Mouse (Mus musculus) limb, embryonic 13.5 days (tissue): Measurements from ENCODE around the gene Kmt2c. TPM values are rescaled to one million over a fixed set of nuclear protein-coding genes. Genes with fewer than 3 reads are reported as not detected.
A peak's percentile ranks its signal among the peaks of the same experiment; 100 is the strongest.
"Not testable (repeated sequence)": the region's sequence is repeated elsewhere in the genome, so short reads cannot be mapped to it uniquely, and the experiment has no call there.

Experiments
- ATAC-seq: fragments of 200-750 bp; cut with Nextera tagmentation; 2 replicates; pipeline ENCODE4 v1.8.0; 2017; ENCODE audit warnings: low read depth, moderate number of reproducible peaks, moderate TSS enrichment; ENCODE audit not compliant: low FRiP score
- H3K27ac ChIP-seq: fragments of 300-500 bp; sonication (generic); 2 replicates; pipeline ENCODE4 v1.5.1; 2015; ENCODE audit warnings: inconsistent platforms, mild to moderate bottlenecking, moderate library complexity
- H3K27me3 ChIP-seq: fragments of 300-500 bp; sonication (generic); 2 replicates; pipeline ENCODE4 v1.6.1; 2015; ENCODE audit warnings: mild to moderate bottlenecking, inconsistent platforms
- H3K36me3 ChIP-seq: fragments of 300-500 bp; sonication (generic); 2 replicates; pipeline ENCODE4 v1.6.1; 2015; ENCODE audit warnings: inconsistent platforms, mild to moderate bottlenecking, moderate library complexity
- H3K4me1 ChIP-seq: fragments of 300-500 bp; sonication (generic); 2 replicates; pipeline ENCODE4 v1.6.1; 2015; ENCODE audit warnings: inconsistent platforms
- H3K4me2 ChIP-seq: fragments of 300-500 bp; sonication (generic); replicated peaks from 2 replicates; pipeline ENCODE4 v1.6.1; 2015; ENCODE audit warnings: inconsistent platforms, mild to moderate bottlenecking, moderate library complexity
- H3K4me3 ChIP-seq: fragments of 300-500 bp; sonication (generic); 2 replicates; pipeline ENCODE4 v1.5.1; 2015; ENCODE audit warnings: moderate library complexity, mild to moderate bottlenecking, inconsistent platforms
- H3K9ac ChIP-seq: fragments of 300-500 bp; sonication (generic); 2 replicates; pipeline ENCODE4 v1.6.1; 2015; ENCODE audit warnings: mild to moderate bottlenecking, inconsistent platforms
- H3K9me3 ChIP-seq: fragments of 300-500 bp; sonication (generic); 2 replicates; pipeline ENCODE4 v1.6.1; 2016; ENCODE audit warnings: inconsistent platforms
- WGBS: fragments of 180-500 bp; shearing (Covaris S2); methylation state at CpG from one replicate; pipeline ENCODE4 v1.1.7; 2015; 5-methylcytosine and 5-hydroxymethylcytosine counted together
- polyA plus RNA-seq: library from polyadenylated mRNA; unstranded; fragments of >200 nt; fragmentation: Nextera tagmentation; extraction: Ambion mirVana; gene quantifications from 2 replicates; pipeline ENCODE4 v1.2.1, GENCODE M21; 2015

Gene Kmt2c
- polyA plus RNA-seq, 1 experiment from 2014 or later = 15.0 TPM

- ATAC-seq = no peak
- Histone ChIP-seq H3K4me2 (no peak overlapping the region), H3K27me3 (no peaks in the 10 kb centered on the region), H3K4me3 (no peak overlapping the region), H3K9me3 (no peaks in the 10 kb centered on the region), H3K27ac (no peak overlapping the region), H3K4me1 (0 out of 2 replicates have a peak, but pooled peaks cover 1% of the 10 kb centered on the region), H3K36me3 (peaks cover 83% of the 10 kb centered on the region), H3K9ac (no peak overlapping the region)
- WGBS = 82% methylated on average over 2 of the region's 2 CpGs
Observed at GRCm38 (mm10) chr5:25252423-25252822, 246.2 kb downstream of the Kmt2c start.

- 84% methylated on average over 3 of the region's 3 CpGs for whole genome bisulfite sequencing
- 0 out of 2 replicates have a peak, but pooled peaks cover 4% of the 10 kb centered on the region for H3K4me1 ChIP-seq
Observed at GRCm38 (mm10) chr5:25247036-25247435, 251.5 kb downstream of the Kmt2c start.

DNA sequence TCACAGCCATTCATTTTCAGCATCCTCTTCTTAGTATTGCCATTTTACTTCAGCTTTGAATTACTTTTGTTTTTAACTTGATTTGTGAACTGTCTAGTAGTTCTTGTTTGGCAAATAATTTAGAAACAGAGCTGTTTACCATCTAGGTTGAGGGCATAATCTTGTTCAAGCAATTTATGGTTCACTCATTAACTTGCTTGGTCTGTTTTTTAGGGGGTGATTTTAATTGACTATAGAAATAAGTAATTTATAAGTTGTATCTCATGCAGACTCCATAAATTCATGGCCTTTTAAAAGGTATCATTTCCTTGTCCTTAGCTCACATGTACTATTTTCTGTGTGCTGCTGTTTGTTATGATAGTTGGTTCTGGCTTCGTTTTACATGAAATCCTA, 252.1 kb downstream of the Kmt2c start:
- no peaks in the 10 kb centered on the region for H3K27me3 ChIP-seq
- WGBS = 85% methylated on average over 1 of the region's 1 CpGs
- no peak overlapping the region for H3K4me3 ChIP-seq
- 0 out of 2 replicates have a peak, but pooled peaks cover 4% of the 10 kb centered on the region for H3K4me1 ChIP-seq
- no peak overlapping the region for H3K27ac ChIP-seq
- H3K9ac ChIP-seq = no peak overlapping the region
- peaks cover 47% of the 10 kb centered on the region for H3K36me3 ChIP-seq
- no peak for ATAC-seq
- H3K9me3 ChIP-seq = no peaks in the 10 kb centered on the region
- no peak overlapping the region for H3K4me2 ChIP-seq

More at GRCm38 (mm10) chr5:25247036-25247435, 251.5 kb downstream of the Kmt2c start:
- Histone ChIP-seq H3K4me3 (no peak overlapping the region), H3K36me3 (peaks cover 48% of the 10 kb centered on the region), H3K27me3 (no peaks in the 10 kb centered on the region), H3K9ac (no peak overlapping the region), H3K9me3 (no peaks in the 10 kb centered on the region), H3K4me2 (no peak overlapping the region), H3K27ac (no peak overlapping the region)
- no peak for ATAC-seq

GRCm38 (mm10) chr5:25245806-25246472, 252.6 kb downstream of the Kmt2c start:
- H3K4me1 ChIP-seq = 0 out of 2 replicates have a peak, but pooled peaks cover 4% of the 10 kb centered on the region
- no peaks in the 10 kb centered on the region for H3K9me3 ChIP-seq
- H3K9ac ChIP-seq = no peak overlapping the region
- no peak for ATAC-seq
- H3K27me3 ChIP-seq = no peaks in the 10 kb centered on the region
- no peak overlapping the region for H3K4me3 ChIP-seq
- no peak overlapping the region for H3K4me2 ChIP-seq
- 77% methylated on average over 10 of the region's 10 CpGs for WGBS
- no peak overlapping the region for H3K27ac ChIP-seq
- peaks cover 42% of the 10 kb centered on the region for H3K36me3 ChIP-seq

DNA sequence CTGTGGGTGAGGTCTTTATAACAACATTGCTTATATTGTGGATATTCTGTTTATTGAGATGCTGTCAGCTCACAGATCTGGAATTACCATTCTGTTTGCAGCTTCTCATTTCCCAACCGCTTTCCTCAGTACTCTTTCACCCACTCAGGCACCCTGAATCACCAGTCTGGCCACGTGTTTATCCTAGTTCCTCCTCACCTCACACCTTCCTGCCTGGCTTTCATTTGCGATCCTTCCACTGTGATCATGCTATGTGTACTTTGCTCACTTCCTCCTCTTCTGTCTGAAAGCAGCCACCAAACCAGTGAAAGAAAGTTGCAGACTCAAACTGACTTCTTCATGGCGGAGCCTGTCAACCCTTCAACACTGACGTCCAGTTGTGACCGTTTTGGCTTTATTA, 255.5 kb downstream of the Kmt2c start:
- no peak overlapping the region for H3K27ac ChIP-seq
- H3K4me1 ChIP-seq = 0 out of 2 replicates have a peak, but pooled peaks cover 4% of the 10 kb centered on the region
- H3K36me3 ChIP-seq = peaks cover 21% of the 10 kb centered on the region
- H3K4me3 ChIP-seq = no peak overlapping the region
- H3K9me3 ChIP-seq = no peaks in the 10 kb centered on the region
- WGBS = 90% methylated on average over 6 of the region's 6 CpGs
- ATAC-seq = no peak
- no peak overlapping the region for H3K4me2 ChIP-seq
- no peaks in the 10 kb centered on the region for H3K27me3 ChIP-seq
- H3K9ac ChIP-seq = no peak overlapping the region

DNA sequence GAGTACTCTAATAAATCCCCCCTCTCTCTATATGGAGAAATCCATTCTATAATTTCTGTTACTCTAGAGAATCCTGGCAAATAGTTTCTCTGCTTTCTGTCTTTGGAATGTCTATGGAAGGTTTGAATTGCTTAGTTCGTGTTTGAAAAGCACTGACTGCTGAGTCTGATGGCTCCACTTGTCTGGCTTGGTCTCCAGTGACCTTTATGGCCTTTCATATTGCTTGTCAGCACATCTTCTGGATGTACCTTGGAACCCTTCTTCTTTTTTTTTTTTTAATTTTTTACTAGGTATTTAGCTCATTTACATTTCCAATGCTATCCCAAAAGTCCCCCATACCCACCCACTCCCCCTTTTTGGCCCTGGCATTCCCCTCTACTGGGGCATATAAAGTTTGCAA, 274.2 kb downstream of the Kmt2c start:
- H3K9me3 ChIP-seq, H3K4me1 ChIP-seq, H3K27ac ChIP-seq, ATAC-seq, H3K9ac ChIP-seq, H3K4me3 ChIP-seq, H3K27me3 ChIP-seq, H3K4me2 ChIP-seq: not testable (repeated sequence)
- peaks cover 14% of the 10 kb centered on the region for H3K36me3 ChIP-seq
- WGBS = 92% methylated on average over 1 of the region's 1 CpGs

DNA sequence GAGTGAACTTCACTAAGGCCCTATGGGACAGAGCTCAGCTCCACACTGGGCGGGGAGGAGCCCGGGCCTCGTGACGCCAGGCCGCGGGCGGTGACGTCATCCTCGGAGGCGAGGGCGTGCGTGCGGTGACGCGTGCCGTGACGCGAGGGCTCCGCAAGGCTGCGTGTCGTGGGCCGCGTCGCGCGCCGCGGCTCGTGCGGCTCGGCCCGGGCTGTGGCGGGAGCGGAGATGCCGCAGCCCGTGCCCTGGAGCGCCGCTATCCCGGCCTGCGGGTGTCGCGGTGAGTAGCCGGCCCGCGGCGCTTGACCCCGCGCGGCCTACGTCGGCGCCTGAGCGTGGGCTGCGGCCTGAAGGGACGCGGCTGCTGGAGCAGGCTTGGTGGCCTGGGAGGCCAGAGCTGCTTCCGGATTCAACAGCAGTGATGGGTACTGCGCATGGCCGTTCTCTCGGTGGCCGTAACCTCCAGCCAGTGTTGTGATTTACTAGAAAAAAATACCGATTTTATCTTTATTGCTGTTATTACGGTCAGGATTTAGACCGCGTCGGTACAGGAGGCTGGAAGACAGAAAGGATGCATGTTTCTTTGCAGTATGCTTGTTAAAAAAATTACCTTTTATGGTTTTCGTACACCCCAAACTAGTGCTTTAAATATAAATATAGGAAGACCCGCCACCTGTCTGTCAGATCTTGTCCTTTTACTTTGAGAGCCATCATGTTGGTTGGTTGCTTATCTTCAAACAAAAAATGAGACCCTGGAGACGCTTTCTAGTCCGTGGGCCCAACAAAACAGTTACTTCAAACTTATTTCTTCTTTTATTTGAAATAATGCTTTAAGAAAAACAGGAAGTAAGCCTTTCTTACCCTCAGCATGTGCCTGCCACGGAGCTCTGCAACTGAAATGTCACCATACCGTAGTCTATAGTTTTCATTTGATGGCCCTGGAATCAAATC, 275.6 kb downstream of the Kmt2c start, which contains the start of gene E130116L18Rik:
Gene E130116L18Rik, minus strand, starts transcription at position 402 of the 951 bp plus-strand sequence.
- Histone ChIP-seq H3K4me1 (peaks cover 8% of the 10 kb centered on the region), H3K27ac (peak within 1 kb of the TSS; percentile 84; the same call in 1 of the 2 replicates), H3K36me3 (peaks cover 7% of the 10 kb centered on the region), H3K4me2 (peak within 1 kb of the TSS; percentile 65), H3K4me3 (peak within 1 kb of the TSS; percentile 73), H3K27me3 (no peaks in the 10 kb centered on the region), H3K9ac (peak within 1 kb of the TSS; percentile 87), H3K9me3 (no peaks in the 10 kb centered on the region)
- 5% methylated on average over 66 of the region's 72 CpGs for WGBS
- ATAC-seq = peak; percentile 97

Other genes with a start within 250 kb of the Kmt2c start
- 0.09 TPM in 1 of 2 replicates, not detected in the other for gene Cct8l1, start 17.3 kb upstream of the Kmt2c start, polyA plus RNA-seq
- gene Xrcc2, start 207.0 kb upstream of the Kmt2c start, polyA plus RNA-seq = 9.2 and 9.5 TPM in 2 replicates